Comparison of ENCODE assay signal across 24 mouse cellular contexts in the genomic region with DNA sequence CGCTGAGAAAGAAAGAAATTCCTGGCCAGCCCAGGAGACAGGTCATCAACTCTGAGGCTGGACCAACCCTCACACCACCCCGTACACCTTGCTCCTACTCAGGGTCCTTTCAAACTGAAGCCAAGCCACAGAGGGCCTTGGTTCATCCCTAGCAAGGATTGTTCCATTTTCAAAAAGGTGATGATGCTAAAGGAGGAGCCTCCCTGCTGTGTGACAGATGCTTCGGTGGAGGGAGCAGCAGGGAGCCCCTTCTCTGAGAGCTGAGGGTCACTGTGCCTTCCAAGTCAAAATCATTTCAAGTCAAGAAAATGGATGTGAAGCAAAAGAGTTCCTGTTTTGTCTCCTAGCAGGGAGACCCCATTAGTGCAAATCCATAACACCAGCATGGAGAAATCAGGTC. TPM values are rescaled to one million over a fixed set of nuclear protein-coding genes. Genes with fewer than 3 reads are reported as not detected.
DNase-seq lines count a peak whose midpoint lies in the region; ATAC-seq and TF ChIP-seq lines count a peak whose summit lies in the region.
"Had no signal": no experiment of that assay in that cellular context is flagged by ENCODE, and none has a peak within 500 bp of the region (broad histone marks: within the 10 kb centered on the region; RNA-seq: fewer than 3 reads in every experiment).

No protein-coding gene starts in this region.

- H3K4me3 ChIP-seq in hindbrain, embryonic 11.5 days (ENCODE audit: low read depth, low read length): no peak overlapping the region
- H3K4me3 ChIP-seq in hindbrain, embryonic 14.5 days (replicated peaks; ENCODE audit: low read length): no peak overlapping the region
- no peak overlapping the region for H3K4me3 ChIP-seq in limb, embryonic 10.5 days
- no peak overlapping the region for H3K4me3 ChIP-seq in heart, adult 2 months
- H3K4me3 ChIP-seq in midbrain, postnatal 0 days (ENCODE audit: low read depth, low read length): no peak overlapping the region
- H3K4me3 ChIP-seq: erythroblast, embryonic 14.5 days; gastrocnemius, adult 2 months; heart, embryonic 13.5 days; left cerebral cortex, adult 2 months; liver, embryonic 13.5 days; neural tube, embryonic 13.5 days had no signal

- no peaks in the 10 kb centered on the region for H3K27me3 ChIP-seq in hindbrain, embryonic 11.5 days (ENCODE audit: control insufficient read depth, insufficient read depth, low read length)
- no peaks in the 10 kb centered on the region for H3K27me3 ChIP-seq in hindbrain, embryonic 14.5 days (ENCODE audit: control insufficient read depth, insufficient read depth, low read length)
- no peaks in the 10 kb centered on the region; the same call in 1 of the 2 replicates for H3K27me3 ChIP-seq in limb, embryonic 10.5 days (ENCODE audit: low read depth, poor library complexity, severe bottlenecking)
- no peaks in the 10 kb centered on the region for H3K27me3 ChIP-seq in heart, adult 2 months (ENCODE audit: control insufficient read depth, insufficient read depth, low read length)
- no peaks in the 10 kb centered on the region for H3K27me3 ChIP-seq in midbrain, postnatal 0 days (ENCODE audit: insufficient read depth, low read length)
- H3K27me3 ChIP-seq: heart, embryonic 13.5 days; liver, embryonic 13.5 days; neural tube, embryonic 13.5 days had no signal

- no peaks in the 10 kb centered on the region for H3K9me3 ChIP-seq in hindbrain, embryonic 11.5 days (ENCODE audit: control insufficient read depth, low read length)
- no peaks in the 10 kb centered on the region for H3K9me3 ChIP-seq in hindbrain, embryonic 14.5 days (ENCODE audit: control insufficient read depth, low read length)
- no peaks in the 10 kb centered on the region for H3K9me3 ChIP-seq in limb, embryonic 10.5 days (replicated peaks)
- no peaks in the 10 kb centered on the region for H3K9me3 ChIP-seq in midbrain, postnatal 0 days (ENCODE audit: low read length)
- H3K9me3 ChIP-seq: heart, embryonic 13.5 days; neural tube, embryonic 13.5 days had no signal

- intact Hi-C loops in heart, adult 2 months (cut with DNase I): no loop called here

- no peak for TF ChIP-seq POLR2A in heart, adult 2 months (IDR thresholded peaks at IDR 0.05; ENCODE audit: insufficient read depth, low read depth, low read length)

- no peaks in the 10 kb centered on the region for H3K79me2 ChIP-seq in heart, adult 2 months (replicated peaks; ENCODE audit: control insufficient read depth, insufficient read depth, low read length)

- WGBS in hindbrain, embryonic 11.5 days: 27% methylated on average over 3 of the region's 3 CpGs
- WGBS in hindbrain, embryonic 14.5 days: 22% methylated on average over 3 of the region's 3 CpGs
- WGBS in limb, embryonic 10.5 days: 67% methylated on average over 3 of the region's 3 CpGs
- 64% methylated on average over 3 of the region's 3 CpGs for WGBS in heart, adult 2 months
- 50% methylated on average over 3 of the region's 3 CpGs for WGBS in midbrain, postnatal 0 days

- peak; percentile 28 for DNase-seq in hindbrain, embryonic 11.5 days (ENCODE audit: low spot score)
- no peak for DNase-seq in hindbrain, embryonic 14.5 days (ENCODE audit: low spot score)
- peak; percentile 86 to 87 for DNase-seq in cerebellum, adult 18-20 months
- DNase-seq in cerebellum, postnatal 14 days: peak; percentile 67 to 83
- no peak for DNase-seq in limb, embryonic 10.5 days (ENCODE audit: low spot score)
- DNase-seq in urinary bladder, postnatal 14 days (ENCODE audit: low spot score): no peak
- no peak for DNase-seq in heart, adult 2 months
- DNase-seq in midbrain, postnatal 0 days (ENCODE audit: low spot score): no peak
- DNase-seq: forebrain, postnatal 0 days; gastrocnemius, adult 2 months; heart, adult 11 months; kidney, adult 9 months; left cerebral cortex, postnatal 4 days; liver, embryonic 13.5 days; lung, embryonic 14.5 days; lung, postnatal 36 days; spleen, adult 18-20 months; thymus, postnatal 36 days had no signal

- H3K4me2 ChIP-seq in hindbrain, embryonic 11.5 days (replicated peaks; ENCODE audit: low read depth, low read length): no peak overlapping the region
- no peak overlapping the region for H3K4me2 ChIP-seq in hindbrain, embryonic 14.5 days (replicated peaks)
- no peak overlapping the region for H3K4me2 ChIP-seq in midbrain, postnatal 0 days (ENCODE audit: low read depth, low read length, poor library complexity, severe bottlenecking)
- H3K4me2 ChIP-seq: heart, embryonic 13.5 days; liver, embryonic 13.5 days; lung, embryonic 14.5 days; neural tube, embryonic 13.5 days had no signal

- no peak for TF ChIP-seq EP300 in heart, adult 2 months (IDR thresholded peaks at IDR 0.05; ENCODE audit: insufficient read depth, low read depth, low read length)

- no peak for ATAC-seq in hindbrain, embryonic 11.5 days (ENCODE audit: low FRiP score)
- ATAC-seq in hindbrain, embryonic 14.5 days (ENCODE audit: low FRiP score): no peak
- no peak for ATAC-seq in midbrain, postnatal 0 days (ENCODE audit: low FRiP score)
- ATAC-seq: forebrain, postnatal 0 days; inflammation-experienced regulatory T-cells, adult 6 months had no signal

- no peak for TF ChIP-seq CTCF in heart, adult 2 months (IDR thresholded peaks at IDR 0.05)
- no peak for TF ChIP-seq CTCF in midbrain, postnatal 0 days (IDR thresholded peaks at IDR 0.05)

- H3K9ac ChIP-seq in hindbrain, embryonic 11.5 days (ENCODE audit: low read depth, low read length): no peak overlapping the region
- H3K9ac ChIP-seq in hindbrain, embryonic 14.5 days: no peak overlapping the region
- H3K9ac ChIP-seq in heart, adult 2 months (ENCODE audit: low read depth, low read length): no peak overlapping the region
- H3K9ac ChIP-seq in midbrain, postnatal 0 days (replicated peaks; ENCODE audit: low read length, poor library complexity, severe bottlenecking): no peak overlapping the region
- H3K9ac ChIP-seq: forebrain, postnatal 0 days; heart, embryonic 13.5 days; liver, embryonic 13.5 days; lung, embryonic 14.5 days; neural tube, embryonic 13.5 days had no signal

- peaks cover 8% of the 10 kb centered on the region for H3K4me1 ChIP-seq in hindbrain, embryonic 11.5 days (replicated peaks; ENCODE audit: control insufficient read depth, insufficient read depth, low read length)
- no peaks in the 10 kb centered on the region; the same call in none of the 2 replicates for H3K4me1 ChIP-seq in hindbrain, embryonic 14.5 days (replicated peaks; ENCODE audit: control insufficient read depth, insufficient read depth, low read length)
- H3K4me1 ChIP-seq in limb, embryonic 10.5 days: peaks cover 19% of the 10 kb centered on the region
- H3K4me1 ChIP-seq in heart, adult 2 months (ENCODE audit: control insufficient read depth, insufficient read depth, low read length): no peaks in the 10 kb centered on the region
- H3K4me1 ChIP-seq in midbrain, postnatal 0 days (ENCODE audit: insufficient read depth, low read length): no peaks in the 10 kb centered on the region
- H3K4me1 ChIP-seq: heart, embryonic 13.5 days; liver, embryonic 13.5 days had no signal

- H3K36me3 ChIP-seq in hindbrain, embryonic 11.5 days (ENCODE audit: control insufficient read depth, insufficient read depth, low read length): no peaks in the 10 kb centered on the region
- no peaks in the 10 kb centered on the region for H3K36me3 ChIP-seq in hindbrain, embryonic 14.5 days (replicated peaks; ENCODE audit: control insufficient read depth, insufficient read depth)
- H3K36me3 ChIP-seq in limb, embryonic 10.5 days: no peaks in the 10 kb centered on the region
- H3K36me3 ChIP-seq in heart, adult 2 months (ENCODE audit: control insufficient read depth, insufficient read depth, low read length): no peaks in the 10 kb centered on the region
- no peaks in the 10 kb centered on the region for H3K36me3 ChIP-seq in midbrain, postnatal 0 days (ENCODE audit: insufficient read depth, low read length)
- H3K36me3 ChIP-seq: heart, embryonic 13.5 days; liver, embryonic 13.5 days; neural tube, embryonic 13.5 days had no signal

- peak overlapping the region; percentile 33; the same call in 1 of the 2 replicates for H3K27ac ChIP-seq in hindbrain, embryonic 11.5 days (ENCODE audit: low read depth, low read length)
- no peak overlapping the region for H3K27ac ChIP-seq in hindbrain, embryonic 14.5 days
- H3K27ac ChIP-seq in limb, embryonic 10.5 days: peak overlapping the region; percentile 64
- no peak overlapping the region for H3K27ac ChIP-seq in heart, adult 2 months
- no peak overlapping the region for H3K27ac ChIP-seq in midbrain, postnatal 0 days (ENCODE audit: low read depth, low read length)
- H3K27ac ChIP-seq: gastrocnemius, adult 2 months; heart, embryonic 13.5 days; left cerebral cortex, adult 2 months; liver, embryonic 13.5 days; neural tube, embryonic 13.5 days had no signal

RNA-seq across cellular contexts. Expression of a gene that starts 23.2 kb away (rescaled TPM):
- polyA plus RNA-seq in hindbrain, embryonic 11.5 days (2014; fragmentation: Nextera tagmentation; extraction: Ambion mirVana): 17.0 and 19.0 TPM in 2 replicates
- polyA plus RNA-seq in hindbrain, embryonic 14.5 days (2014; fragmentation: Nextera tagmentation; extraction: Ambion mirVana): 104 and 118 TPM in 2 replicates
- 0.67 and 0.93 TPM in 2 replicates for polyA plus RNA-seq in limb, embryonic 10.5 days (2016; fragmentation: Nextera tagmentation; extraction: Ambion mirVana)
- not detected for total RNA-seq in heart, adult 2 months (2021)
- 0.04 and 0.09 TPM in 2 replicates for polyA plus RNA-seq in heart, adult 2 months (2012; rRNA removed)
- total RNA-seq in midbrain, postnatal 0 days (2014; rRNA removed): 94.8 and 98.7 TPM in 2 replicates
- polyA plus RNA-seq in midbrain, postnatal 0 days (2015; fragmentation: Nextera tagmentation; extraction: Ambion mirVana): 82.6 and 91.5 TPM in 2 replicates
- total RNA-seq: monocyte, adult 5-6 weeks had no signal
- polyA plus RNA-seq: inflammation-experienced regulatory T-cells, adult 6 months; lung, embryonic 14.5 days had no signal

Comparison
In these comparisons a context has a peak if more than half of its experiments do, and no peak if none do; other contexts are left out.
1. DNase-seq: peak in hindbrain, embryonic 11.5 days (single experiment), cerebellum, adult 18-20 months (2 of 2) and cerebellum, postnatal 14 days (2 of 2); none in hindbrain, embryonic 14.5 days (single experiment), limb, embryonic 10.5 days (single experiment), urinary bladder, postnatal 14 days (single experiment), heart, adult 2 months (0 of 2) and midbrain, postnatal 0 days (single experiment).
2. H3K27ac ChIP-seq: peak in hindbrain, embryonic 11.5 days (single experiment) and limb, embryonic 10.5 days (single experiment); none in hindbrain, embryonic 14.5 days (single experiment), heart, adult 2 months (single experiment) and midbrain, postnatal 0 days (single experiment).